Mouse (Mus musculus) monocyte, adult 2 months (primary cell): ENCODE measurements at regions not wholly inside any gene's neighbourhood (a gene's known extent, or its start where the extent isn't known, plus 50 kb on each side); places are given as distances from the start of the nearest gene placed in this dataset.

Experiments
- DNase-seq, 2 experiments: peaks; one replicate each; pipeline ENCODE4 v3.0.0; 2022; ENCODE audit warnings: low spot score in 2 of 2, low read depth in 1 of 2

GRCm38 (mm10) chr3:128230390-128230789 is 334.3 kb upstream of the Fam241a start:
- no peak for DNase-seq

- no peak for DNase-seq
Measured at GRCm38 (mm10) chr3:128226930-128227585, 330.9 kb upstream of the Fam241a start.

DNA sequence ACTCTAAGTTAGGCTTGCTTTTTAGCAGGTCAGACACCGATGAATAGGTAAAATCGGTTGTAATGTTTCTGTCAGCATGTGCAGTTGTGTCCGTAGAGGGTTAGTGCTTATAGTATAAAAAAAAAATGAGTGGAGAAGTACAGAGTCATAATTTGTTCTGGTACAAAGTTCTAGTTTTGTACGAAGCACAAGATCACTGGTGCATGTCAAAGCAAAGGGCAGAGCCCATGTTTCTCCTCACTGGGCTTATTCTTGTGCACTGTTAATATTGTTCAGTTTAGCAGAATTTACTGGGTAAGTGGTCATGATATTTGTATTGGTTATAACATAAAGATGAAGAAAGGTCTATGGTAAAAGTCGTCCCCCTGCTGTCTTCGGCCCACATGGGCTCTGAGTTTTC is 330.4 kb upstream of the Fam241a start:
- no peak for DNase-seq

DNA sequence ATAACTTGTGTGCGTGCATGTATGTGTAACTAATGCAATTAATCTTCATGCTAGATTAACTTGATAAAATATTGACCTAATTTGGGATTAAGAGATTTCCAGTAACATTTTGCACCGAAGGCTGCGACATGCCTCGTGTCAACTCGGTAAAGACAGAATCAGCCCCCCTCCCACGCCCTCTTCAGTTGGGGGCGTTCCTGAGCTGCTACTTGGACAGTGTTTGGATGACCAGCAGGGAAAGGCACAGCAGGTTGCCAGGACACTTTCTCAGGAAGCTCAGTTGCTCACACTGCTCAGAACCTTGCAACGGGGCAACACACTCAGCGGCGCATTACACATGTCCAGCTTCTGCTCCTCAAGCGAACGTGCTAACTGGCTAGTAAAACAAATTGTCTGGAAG is 326.2 kb upstream of the Fam241a start:
- DNase-seq: no peak

- DNase-seq: no peak
Measured at GRCm38 (mm10) chr3:128221625-128222024, 325.5 kb upstream of the Fam241a start.

DNA sequence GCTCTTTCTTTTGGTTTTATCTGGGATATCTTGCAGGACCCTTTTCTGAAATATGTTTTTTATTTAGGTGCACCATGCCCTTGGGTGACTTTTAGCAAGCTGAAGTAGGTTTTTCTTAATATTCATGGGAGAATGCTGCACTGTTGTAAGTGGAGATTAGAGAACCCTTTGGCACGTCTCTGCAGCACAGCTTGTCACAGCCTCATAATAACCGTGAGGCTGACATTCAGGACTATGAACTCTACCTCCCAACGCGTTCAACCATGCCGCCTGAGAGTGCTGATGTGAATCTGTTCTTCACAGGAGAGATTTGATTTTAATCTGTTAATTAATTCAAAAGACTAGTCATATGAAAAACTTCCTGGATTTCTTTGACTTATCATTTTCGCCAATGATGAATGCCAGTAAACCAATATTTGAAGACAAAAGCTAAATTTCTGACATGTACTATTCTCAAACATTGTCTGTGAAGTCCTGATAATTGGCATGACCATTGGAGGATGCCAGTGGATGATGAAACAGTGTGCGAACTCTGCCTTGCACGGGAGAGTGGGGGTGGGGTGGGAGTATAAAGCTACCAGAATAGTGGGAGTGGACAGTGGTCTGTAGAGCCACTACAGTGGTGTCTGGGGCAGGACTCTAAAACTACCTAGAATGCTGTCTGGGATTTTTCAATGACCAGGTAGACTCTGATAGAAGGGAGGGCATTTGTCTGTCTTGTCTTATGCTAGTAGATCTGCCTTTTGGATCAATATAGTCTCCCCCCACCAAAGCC is 324.8 kb upstream of the Fam241a start:
- DNase-seq: no peak

- no peak for DNase-seq
Measured at GRCm38 (mm10) chr3:128217765-128218415, 321.8 kb upstream of the Fam241a start.

DNA sequence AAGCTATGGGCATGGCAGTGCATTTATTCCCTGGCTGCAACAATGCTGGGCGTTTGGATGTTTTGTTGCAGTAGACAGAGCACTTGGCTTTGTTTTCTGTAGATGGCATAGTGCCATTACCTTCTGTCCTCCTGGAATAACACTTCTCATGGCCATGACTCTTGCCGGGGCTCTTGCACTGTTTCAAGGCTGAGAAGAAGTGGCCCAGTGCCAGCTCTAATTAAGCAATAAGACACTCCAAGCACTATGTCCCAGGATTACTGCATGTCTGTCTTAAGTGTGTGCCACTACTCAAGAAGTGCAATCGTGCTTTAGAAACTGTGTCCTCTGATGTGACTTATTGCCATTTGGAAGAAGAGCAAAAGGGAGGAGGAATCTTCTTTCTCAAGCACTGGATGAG is 316.1 kb upstream of the Fam241a start:
- no peak for DNase-seq

DNA sequence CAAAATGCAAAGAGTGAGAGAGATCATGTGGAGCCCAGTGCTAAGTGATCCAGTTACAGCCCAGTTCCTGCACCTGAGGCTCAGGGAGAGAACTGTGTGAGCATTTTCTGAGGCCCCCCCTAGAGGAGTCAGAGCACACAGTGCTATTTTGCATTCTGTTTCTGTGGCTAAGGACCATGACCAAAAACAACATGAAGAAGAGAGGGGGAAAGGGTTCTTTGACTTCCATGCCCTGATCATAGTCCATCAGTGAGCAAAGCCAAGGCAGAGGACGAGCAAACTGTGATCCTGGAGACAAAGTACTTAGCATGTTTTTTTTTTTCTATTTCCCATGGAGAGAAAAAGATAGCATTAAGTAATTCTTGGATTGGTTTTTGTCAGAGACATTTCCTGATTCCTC is 314.5 kb upstream of the Fam241a start:
- no peak for DNase-seq

DNA sequence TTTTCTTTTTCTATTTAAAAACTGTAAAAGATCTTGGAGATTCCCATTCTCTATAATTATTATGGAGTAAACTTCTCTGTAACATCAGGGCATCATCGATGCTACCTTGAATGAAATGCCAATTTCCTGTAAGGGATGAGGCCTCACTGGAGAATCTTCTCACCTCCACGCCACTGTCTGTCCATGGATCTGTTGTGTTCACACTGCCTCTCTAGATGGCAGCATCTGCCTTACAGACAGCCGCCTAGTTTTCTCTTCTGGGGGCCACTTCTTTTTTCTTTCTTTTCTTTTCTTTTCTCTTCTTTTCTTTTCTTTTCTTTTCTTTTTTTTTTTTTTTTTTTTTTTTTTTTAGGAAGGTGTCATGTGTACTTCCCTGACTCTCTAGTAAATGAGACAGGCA is 310.8 kb upstream of the Fam241a start:
- DNase-seq: no peak

- no peak for DNase-seq
Measured at GRCm38 (mm10) chr3:128206483-128206882, 310.4 kb upstream of the Fam241a start.

- no peak for DNase-seq
Measured at GRCm38 (mm10) chr3:128200574-128201235, 304.6 kb upstream of the Fam241a start.

DNA sequence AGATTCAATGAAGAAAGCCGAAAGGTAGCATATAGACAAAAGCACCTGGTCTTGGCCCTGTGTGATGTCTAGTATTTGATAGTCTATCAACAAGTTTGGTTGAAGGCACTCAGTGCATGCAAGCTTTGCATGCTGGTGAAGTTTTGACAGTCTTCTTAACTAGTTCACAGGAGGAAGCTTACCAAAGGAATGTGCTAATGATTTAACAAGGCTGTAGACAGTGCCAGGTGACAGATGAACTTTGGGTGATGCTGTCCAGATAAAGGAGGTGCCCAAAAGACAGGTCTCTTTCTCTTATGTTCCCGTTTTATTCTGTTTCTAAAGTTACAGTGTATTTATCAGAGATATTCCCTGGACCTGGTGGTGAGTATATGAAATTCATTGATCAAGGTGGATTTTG is 303.3 kb upstream of the Fam241a start:
- DNase-seq: no peak

DNA sequence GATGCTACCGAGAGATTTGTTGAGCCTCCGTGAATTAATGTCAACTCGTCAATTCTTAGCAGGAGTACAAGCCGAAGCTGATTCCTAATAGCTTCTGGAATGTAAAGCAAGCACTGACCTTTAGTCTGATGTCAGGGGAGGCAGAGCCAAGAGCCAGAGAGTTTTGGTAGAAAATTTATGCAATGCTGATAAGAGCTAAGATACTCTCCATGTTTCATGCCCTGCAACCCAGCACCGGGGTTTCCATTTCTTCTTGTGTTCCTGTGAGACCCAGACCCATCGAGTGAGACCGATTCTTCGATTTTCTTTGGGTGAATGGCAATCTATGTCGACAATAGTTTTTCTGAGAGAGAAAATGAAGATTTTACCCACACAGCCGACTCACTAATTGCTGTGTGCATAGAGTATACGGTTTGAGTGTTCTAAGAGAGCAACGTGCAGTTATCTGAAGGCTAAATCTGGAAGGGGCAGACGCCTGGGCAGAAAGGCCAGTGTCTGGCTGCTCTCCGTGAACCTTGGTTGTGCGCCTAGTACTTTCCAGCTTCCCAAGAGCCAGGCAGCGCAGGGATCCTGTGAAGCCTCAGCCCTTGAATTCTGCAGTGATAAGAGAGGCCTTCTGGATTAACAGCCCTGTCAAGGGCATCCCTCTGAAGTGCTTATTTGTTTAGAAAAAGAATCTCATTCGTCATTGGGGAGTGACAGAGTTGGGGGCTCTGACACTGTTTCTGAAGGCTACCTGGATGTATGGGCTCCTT is 296.1 kb upstream of the Fam241a start:
- no peak for DNase-seq

DNA sequence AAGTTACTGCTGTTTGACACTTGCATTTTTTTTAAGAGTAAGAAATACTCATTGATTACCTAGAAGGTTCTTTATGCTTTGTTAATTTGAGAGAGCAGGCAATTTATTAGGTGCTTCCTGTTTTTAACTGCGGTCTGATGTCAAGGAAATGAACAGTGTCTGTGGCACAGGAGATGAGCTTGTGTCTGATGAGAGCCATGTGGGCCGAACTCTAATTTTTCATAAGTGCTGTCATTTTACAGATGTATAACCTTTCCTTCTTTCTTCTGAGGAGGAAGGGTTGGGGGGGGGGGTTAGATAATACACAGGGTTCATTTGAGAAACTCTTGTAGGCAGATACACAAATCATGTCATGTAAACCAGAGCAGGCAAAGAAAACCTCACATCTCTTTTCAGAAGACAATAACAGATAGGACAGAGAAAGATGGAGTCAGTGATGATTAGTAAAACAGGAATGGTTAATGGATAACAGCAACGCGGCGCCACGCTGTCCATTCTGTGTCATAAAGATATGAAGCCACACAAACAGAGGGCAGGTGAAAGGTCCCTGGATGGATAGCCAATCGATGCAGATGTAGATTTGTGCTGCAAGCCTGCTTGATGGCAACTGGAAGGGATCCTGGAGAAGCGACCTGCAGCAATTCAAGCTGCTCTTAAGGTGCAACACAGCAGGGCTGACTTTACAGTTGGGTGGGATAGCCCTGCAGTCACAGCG is 291.4 kb upstream of the Fam241a start:
- DNase-seq: no peak

- DNase-seq: no peak
Measured at GRCm38 (mm10) chr3:128186278-128186677, 290.2 kb upstream of the Fam241a start.

DNA sequence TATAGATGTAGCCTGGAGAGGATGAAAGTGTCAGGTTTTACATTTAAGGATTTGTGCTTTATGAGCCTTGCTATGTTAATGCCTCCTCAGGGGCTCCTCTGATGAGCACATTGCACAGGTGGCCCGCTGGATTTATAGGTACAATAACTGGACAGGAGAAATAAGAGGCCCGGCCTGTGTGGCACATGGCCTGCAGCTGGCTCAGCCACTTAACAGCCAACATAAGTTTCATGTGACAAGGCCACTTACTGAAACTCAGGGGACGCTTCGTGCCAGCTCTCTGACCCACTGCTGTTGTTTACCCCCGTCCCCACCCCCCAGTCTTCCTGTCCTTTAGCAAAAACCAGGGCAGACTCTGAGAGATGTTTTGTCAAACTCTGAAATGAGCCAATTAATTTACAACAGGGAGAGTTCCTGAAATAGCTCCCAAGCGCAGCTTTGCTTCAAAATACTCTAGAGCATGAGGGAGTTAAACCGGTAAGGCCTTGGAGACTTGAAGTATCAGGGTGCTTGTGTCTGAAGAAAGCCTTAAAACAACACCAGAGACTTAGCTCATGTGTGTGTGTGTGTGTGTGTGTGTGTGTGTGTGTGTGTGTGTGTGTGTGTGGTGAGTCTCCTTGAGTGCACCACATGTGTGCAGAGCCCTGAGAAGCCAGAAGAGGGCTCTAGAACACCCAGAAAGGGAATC is 285.2 kb upstream of the Fam241a start:
- no peak for DNase-seq

DNA sequence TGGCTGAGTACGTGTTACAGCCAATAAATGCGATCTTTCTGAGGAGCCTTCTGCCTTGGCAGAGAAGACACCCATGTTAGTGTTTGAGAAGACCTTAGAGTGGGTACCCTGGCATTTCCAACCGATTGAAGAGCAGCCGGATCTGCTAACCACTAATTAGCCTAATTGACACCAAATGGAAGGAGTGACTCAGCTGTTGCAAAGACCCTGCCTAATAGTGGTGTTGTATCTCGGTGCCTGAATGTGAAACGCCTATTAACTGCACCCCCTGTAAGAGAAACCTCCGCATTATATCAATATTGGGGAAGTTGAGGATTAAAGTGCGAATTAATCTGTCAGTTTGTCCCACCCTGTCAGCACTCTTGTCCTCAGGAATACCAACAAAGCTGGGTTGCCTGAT is 253.1 kb upstream of the Fam241a start:
- no peak for DNase-seq

DNA sequence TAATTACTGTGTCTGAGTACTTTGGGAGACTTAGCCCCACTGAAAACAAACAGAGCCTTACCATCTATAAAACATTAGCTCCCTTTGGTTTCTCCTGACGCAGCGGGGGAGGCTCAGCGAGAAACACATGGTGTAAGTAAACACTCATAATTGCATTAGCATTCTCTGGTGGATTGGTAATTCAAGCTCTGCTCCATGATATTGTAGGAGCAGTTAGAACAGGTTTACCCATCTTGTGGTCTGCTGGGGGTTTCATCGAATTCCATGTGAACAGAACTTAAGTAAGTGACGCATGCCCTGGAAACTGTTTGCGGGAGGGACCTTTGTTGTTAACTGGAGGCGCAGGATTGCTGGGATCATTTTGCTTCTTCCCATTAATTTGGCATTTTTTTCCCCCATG is 249.2 kb upstream of the Fam241a start:
- no peak for DNase-seq

DNA sequence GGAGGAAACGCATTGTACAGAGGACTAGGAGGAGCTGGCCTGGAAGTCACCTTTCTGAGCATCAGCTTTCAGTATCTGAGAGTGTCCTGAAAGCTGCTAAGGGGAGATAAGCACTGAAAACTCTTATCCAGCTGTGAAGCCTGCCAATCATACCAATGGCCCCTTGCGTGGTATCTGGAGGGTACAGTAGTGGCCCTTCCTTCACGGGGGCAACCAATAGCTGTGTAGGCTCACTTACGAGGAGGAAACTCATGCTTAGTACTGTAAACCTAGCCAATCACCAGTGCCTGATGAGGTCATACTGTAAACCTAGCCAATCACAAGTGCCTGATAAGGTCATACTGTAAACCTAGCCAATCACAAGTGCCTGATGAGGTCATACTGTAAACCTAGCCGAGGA is 231.7 kb upstream of the Fam241a start:
- no peak for DNase-seq
